Mouse (Mus musculus) layer of hippocampus, adult 8-10 months (tissue): Measurements from ENCODE around the gene Runx2. TPM values are rescaled to one million over a fixed set of nuclear protein-coding genes. Genes with fewer than 3 reads are reported as not detected.

Experiments
- DNase-seq, 2 experiments: peaks; one replicate each; pipeline ENCODE4 v3.0.0; 2022; ENCODE audit warnings: low spot score in 2 of 2
- total RNA-seq, 4 experiments: library from RNA; stranded (reverse); gene quantifications; 2 replicates each; pipeline ENCODE4 v1.2.4; 2022

Gene Runx2
- total RNA-seq, 4 experiments from 2014 or later: 13.2 to 17.8 (median 14.8) TPM

GRCm38 (mm10) chr17:44663208-44663607 lies 151.4 kb downstream of the Runx2 start:
- no peak for DNase-seq

GRCm38 (mm10) chr17:44662080-44662706 lies 152.4 kb downstream of the Runx2 start:
- no peak for DNase-seq

GRCm38 (mm10) chr17:44660121-44660806 lies 154.3 kb downstream of the Runx2 start:
- DNase-seq: no peak

GRCm38 (mm10) chr17:44654503-44654902 lies 160.1 kb downstream of the Runx2 start:
- DNase-seq: no peak

GRCm38 (mm10) chr17:44653081-44653480 lies 161.5 kb downstream of the Runx2 start:
- no peak for DNase-seq

GRCm38 (mm10) chr17:44652054-44652453 lies 162.5 kb downstream of the Runx2 start:
- DNase-seq: no peak

GRCm38 (mm10) chr17:44651613-44652012 lies 163.0 kb downstream of the Runx2 start:
- DNase-seq: no peak

- DNase-seq: no peak
Observed at GRCm38 (mm10) chr17:44650431-44650830, 164.2 kb downstream of the Runx2 start.

- DNase-seq: no peak
Observed at GRCm38 (mm10) chr17:44649056-44649455, 165.5 kb downstream of the Runx2 start.

GRCm38 (mm10) chr17:44647916-44648315 lies 166.7 kb downstream of the Runx2 start:
- DNase-seq: peak; percentile 31 to 39

GRCm38 (mm10) chr17:44645146-44645545 lies 169.5 kb downstream of the Runx2 start:
- no peak for DNase-seq

- no peak for DNase-seq
Observed at GRCm38 (mm10) chr17:44643260-44643659, 171.3 kb downstream of the Runx2 start.

- no peak for DNase-seq
Observed at GRCm38 (mm10) chr17:44642126-44642525, 172.5 kb downstream of the Runx2 start.

GRCm38 (mm10) chr17:44640910-44641309 lies 173.7 kb downstream of the Runx2 start:
- DNase-seq: no peak

GRCm38 (mm10) chr17:44639446-44639845 lies 175.2 kb downstream of the Runx2 start:
- DNase-seq: no peak

GRCm38 (mm10) chr17:44637181-44637880 lies 177.3 kb downstream of the Runx2 start:
- no peak for DNase-seq

GRCm38 (mm10) chr17:44634486-44634885 lies 180.1 kb downstream of the Runx2 start:
- DNase-seq: peak in 1 of 2 experiments; percentile 32

GRCm38 (mm10) chr17:44633607-44634415 lies 180.8 kb downstream of the Runx2 start:
- no peak for DNase-seq

GRCm38 (mm10) chr17:44632941-44633340 lies 181.7 kb downstream of the Runx2 start:
- DNase-seq: no peak

GRCm38 (mm10) chr17:44632292-44632691 lies 182.3 kb downstream of the Runx2 start:
- DNase-seq: no peak

- DNase-seq: no peak
Observed at GRCm38 (mm10) chr17:44631577-44631976, 183.0 kb downstream of the Runx2 start.

- DNase-seq: no peak
Observed at GRCm38 (mm10) chr17:44627317-44627716, 187.3 kb downstream of the Runx2 start.
